Mouse (Mus musculus) liver, adult 2 months (tissue): ENCODE results near the gene Atp5mpl. TPM values are rescaled to one million over a fixed set of nuclear protein-coding genes. Genes with fewer than 3 reads are reported as not detected.

Experiments
- DNase-seq: peaks from one replicate; pipeline ENCODE4 v3.0.0-alpha.2; 2011; ENCODE audit warnings: low read depth, low spot score; ENCODE audit errors: extremely low read depth
- H3K27ac ChIP-seq: fragments of 200-500 bp; replicated peaks from 2 replicates; pipeline ENCODE4 v1.5.1; 2012; ENCODE audit warnings: low read depth, mild to moderate bottlenecking, control low read depth, inconsistent platforms, low read length; ENCODE audit not compliant: insufficient read depth
- H3K27me3 ChIP-seq: fragments of 200-500 bp; 2 replicates; pipeline ENCODE4 v1.6.1; 2012; ENCODE audit warnings: mild to moderate bottlenecking, moderate library complexity, low read length, inconsistent platforms; ENCODE audit not compliant: control insufficient read depth, insufficient read depth
- H3K36me3 ChIP-seq: fragments of 200-500 bp; 2 replicates; pipeline ENCODE4 v1.6.1; 2012; ENCODE audit warnings: low read length, inconsistent platforms; ENCODE audit not compliant: control insufficient read depth, insufficient read depth
- H3K4me1 ChIP-seq: fragments of 200-500 bp; 2 replicates; pipeline ENCODE4 v1.6.1; 2011; ENCODE audit warnings: low read length; ENCODE audit not compliant: control insufficient read depth, insufficient read depth
- H3K4me3 ChIP-seq: fragments of 200-500 bp; 2 replicates; pipeline ENCODE4 v1.5.1; 2011; ENCODE audit warnings: low read depth, mild to moderate bottlenecking, control low read depth, low read length, moderate library complexity; ENCODE audit not compliant: insufficient read depth
- H3K79me2 ChIP-seq: fragments of 200-500 bp; 2 replicates; pipeline ENCODE4 v1.6.1; 2012; ENCODE audit warnings: inconsistent platforms, mild to moderate bottlenecking, low read length, moderate library complexity; ENCODE audit not compliant: control insufficient read depth, insufficient read depth
- H3K9ac ChIP-seq: fragments of 200-500 bp; 2 replicates; pipeline ENCODE4 v1.6.1; 2012; ENCODE audit warnings: low read depth, mild to moderate bottlenecking, control low read depth, inconsistent platforms, low read length
- CTCF ChIP-seq: fragments of 200-500 bp; IDR thresholded peaks from 2 replicates; pipeline ENCODE4 v1.5.1; 2011; ENCODE audit warnings: low read depth, low read length, control low read depth
- POLR2A ChIP-seq: fragments of 200-500 bp; IDR thresholded peaks from 2 replicates; pipeline ENCODE4 v1.6.1; 2011; ENCODE audit warnings: low read length, control low read depth; ENCODE audit not compliant: insufficient read depth; ENCODE audit errors: extremely low read depth
- WGBS: fragments of 180-500 bp; shearing (Covaris S2); methylation state at CpG from one replicate; pipeline ENCODE4 v1.1.7; 2018; 5-methylcytosine and 5-hydroxymethylcytosine counted together
- polyA plus RNA-seq: library from polyadenylated mRNA; depleted of rRNA; stranded (reverse); fragments of >200 nt; gene quantifications from 2 replicates; pipeline ENCODE4 v1.2.3, GENCODE M21; 2012
- total RNA-seq: library from RNA; depleted of rRNA; stranded (reverse); fragments of >200 nt; gene quantifications from 2 replicates; pipeline ENCODE4 v1.2.3, GENCODE M21; 2014

Gene Atp5mpl
- total and polyA plus RNA-seq, 2 experiments, result 26.3 to 444 TPM

DNA sequence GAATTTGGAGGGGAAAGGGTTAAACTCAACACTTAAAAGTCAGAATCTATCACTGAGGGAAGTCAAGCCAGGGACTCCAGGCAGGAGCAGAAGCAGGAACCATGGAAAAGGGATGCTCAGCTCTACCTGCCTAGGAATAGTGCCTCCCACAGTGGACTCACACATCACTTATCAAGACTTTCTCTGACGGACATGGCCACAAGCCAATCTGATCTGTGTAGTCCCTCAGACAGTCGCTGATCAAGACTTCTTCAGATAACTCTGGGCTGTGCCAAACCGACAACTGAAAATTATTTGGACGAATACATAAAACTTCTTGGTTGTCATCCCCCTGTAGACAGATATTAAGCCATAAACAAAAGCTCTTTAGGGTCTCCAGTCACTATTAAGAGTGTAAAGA is 3.3 kb upstream of the Atp5mpl start:
- Histone ChIP-seq H3K4me1 (peaks cover 7% of the 10 kb centered on the region), H3K27me3 (no peaks in the 10 kb centered on the region), H3K4me3 (no peak overlapping the region), H3K9ac (no peak overlapping the region), H3K79me2 (peaks cover 16% of the 10 kb centered on the region), H3K27ac (no peak overlapping the region), H3K36me3 (no peaks in the 10 kb centered on the region)
- WGBS, result 73% methylated on average over 4 of the region's 4 CpGs
- TF ChIP-seq POLR2A (no peak), CTCF (no peak)
- DNase-seq, result no peak

DNA sequence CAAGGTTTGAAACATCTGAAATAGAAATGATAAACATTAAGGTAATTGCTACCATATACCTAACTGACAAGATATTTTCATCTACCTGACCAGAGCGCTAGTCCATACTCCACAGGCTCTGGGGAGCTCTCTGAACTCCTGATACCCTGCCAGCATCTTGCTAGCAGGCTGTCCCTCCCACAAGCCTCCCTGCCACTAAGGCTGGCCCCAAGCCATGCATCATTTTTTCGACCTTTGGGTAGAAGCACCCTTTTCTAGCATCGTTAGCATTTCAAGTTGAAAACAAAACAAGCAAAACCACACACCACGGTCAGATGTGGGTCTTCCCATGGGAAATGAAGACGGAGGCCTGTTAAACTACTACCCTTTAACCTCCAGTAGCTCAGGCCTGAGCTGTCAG is 3.4 kb downstream of the Atp5mpl start:
- no peak overlapping the region for H3K9ac ChIP-seq
- H3K36me3 ChIP-seq, result peaks cover 10% of the 10 kb centered on the region; the same call in 1 of the 2 replicates
- H3K4me1 ChIP-seq, result peaks cover 9% of the 10 kb centered on the region
- no peak for TF ChIP-seq POLR2A
- no peak for TF ChIP-seq CTCF
- peaks cover 23% of the 10 kb centered on the region for H3K79me2 ChIP-seq
- no peak overlapping the region for H3K27ac ChIP-seq
- no peaks in the 10 kb centered on the region for H3K27me3 ChIP-seq
- H3K4me3 ChIP-seq, result no peak overlapping the region
- WGBS, result 61% methylated on average over 5 of the region's 5 CpGs
- DNase-seq, result no peak

DNA sequence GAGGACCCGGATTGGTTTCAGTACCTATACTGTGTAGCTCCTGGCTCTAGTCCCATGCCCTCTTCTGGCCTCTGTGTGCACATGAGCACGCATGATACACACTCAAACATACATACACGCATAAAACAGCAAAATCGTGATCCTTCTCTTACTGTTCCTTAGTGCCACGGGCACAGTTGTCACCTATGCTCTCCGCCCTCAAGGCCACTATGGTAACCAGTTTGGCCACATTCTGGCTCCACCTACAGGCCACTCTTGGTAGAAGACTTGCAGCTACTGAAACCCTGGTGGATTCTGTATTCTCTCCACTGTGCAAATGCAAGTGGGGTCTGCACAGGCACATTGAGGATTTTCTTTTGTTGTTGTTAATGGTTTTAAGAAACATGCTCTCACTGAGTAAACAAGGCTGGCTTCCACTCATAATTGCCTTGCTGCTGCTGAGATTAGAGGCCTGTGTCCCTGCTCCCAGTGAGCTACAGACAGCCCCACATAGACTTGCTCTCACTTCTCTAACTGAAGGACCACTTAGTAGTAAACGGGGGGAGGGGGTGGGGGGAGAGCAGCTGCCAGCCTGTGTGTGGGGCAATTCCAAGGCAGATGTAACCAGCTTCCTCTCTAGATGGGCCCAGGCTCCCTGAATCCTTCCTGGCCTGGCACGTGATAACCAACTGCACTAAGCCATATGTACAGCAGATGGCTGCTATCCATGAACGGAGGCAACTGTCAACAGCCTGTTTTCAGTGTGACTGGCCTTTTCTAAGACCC is 8.5 kb downstream of the Atp5mpl start:
- no peaks in the 10 kb centered on the region for H3K79me2 ChIP-seq
- H3K9ac ChIP-seq, result 0 out of 2 replicates have a peak overlapping the region, but pooled peaks have one; percentile 28
- no peak overlapping the region for H3K27ac ChIP-seq
- H3K4me1 ChIP-seq, result peaks cover 5% of the 10 kb centered on the region; the same call in 1 of the 2 replicates
- H3K4me3 ChIP-seq, result no peak overlapping the region
- TF ChIP-seq CTCF (peak; percentile 82), POLR2A (no peak)
- DNase-seq, result peak; percentile 71
- WGBS, result 28% methylated on average over 9 of the region's 9 CpGs
- H3K36me3 ChIP-seq, result peaks cover 10% of the 10 kb centered on the region; the same call in 1 of the 2 replicates
- H3K27me3 ChIP-seq, result no peaks in the 10 kb centered on the region

DNA sequence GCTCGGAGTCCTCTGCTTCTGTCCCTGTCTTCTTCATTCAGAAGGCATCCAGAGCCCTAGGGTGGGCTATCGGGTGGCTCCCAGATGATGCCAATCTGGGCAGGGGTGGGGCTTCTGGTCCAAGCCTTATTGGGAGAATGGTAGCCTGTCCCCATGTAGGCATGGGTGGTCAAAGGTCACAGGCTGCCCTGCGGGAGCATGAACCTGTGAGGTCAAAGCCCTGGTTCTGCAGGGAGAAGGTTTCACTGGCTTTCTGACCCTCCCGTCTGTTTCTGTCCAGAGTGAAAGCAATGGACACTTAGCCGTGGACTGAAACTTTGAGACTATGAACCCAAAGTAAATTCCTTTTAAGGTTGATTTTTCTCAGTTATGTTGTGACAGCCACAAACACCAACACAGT is 10.6 kb downstream of the Atp5mpl start:
- Histone ChIP-seq H3K4me3 (no peak overlapping the region), H3K4me1 (peaks cover 13% of the 10 kb centered on the region), H3K27me3 (no peaks in the 10 kb centered on the region), H3K36me3 (peaks cover 4% of the 10 kb centered on the region; the same call in 1 of the 2 replicates), H3K9ac (no peak overlapping the region), H3K79me2 (no peaks in the 10 kb centered on the region), H3K27ac (peak overlapping the region; percentile 59)
- peak; percentile 86 for DNase-seq
- TF ChIP-seq CTCF, result no peak
- TF ChIP-seq POLR2A, result no peak
- WGBS, result 29% methylated on average over 5 of the region's 5 CpGs

DNA sequence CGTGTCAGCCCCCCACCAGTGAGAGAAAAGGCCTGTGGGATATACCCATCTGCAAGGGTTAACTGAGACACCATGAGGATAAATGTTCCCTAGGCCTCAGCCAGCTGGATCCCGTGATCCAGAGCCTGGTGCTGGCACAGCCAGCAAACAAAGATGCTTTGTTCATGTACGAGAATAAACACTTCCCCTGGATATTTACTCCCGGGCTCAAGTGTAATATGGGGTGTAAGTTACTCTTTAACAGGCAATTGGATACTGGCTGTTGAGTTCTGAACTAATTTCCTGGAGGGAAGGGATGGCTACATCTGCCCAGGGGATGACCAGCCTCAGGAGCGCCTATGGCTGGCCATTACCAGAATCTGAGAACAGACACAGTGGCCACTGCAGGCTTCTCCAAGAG is 15.1 kb downstream of the Atp5mpl start:
- H3K27ac ChIP-seq, result peak overlapping the region; percentile 5; the same call in 1 of the 2 replicates
- TF ChIP-seq CTCF (no peak), POLR2A (no peak)
- H3K4me1 ChIP-seq, result peaks cover 18% of the 10 kb centered on the region
- no peaks in the 10 kb centered on the region for H3K36me3 ChIP-seq
- no peaks in the 10 kb centered on the region for H3K79me2 ChIP-seq
- no peak overlapping the region for H3K4me3 ChIP-seq
- DNase-seq, result peak; percentile 77
- WGBS, result 33% methylated on average over 5 of the region's 5 CpGs
- no peak overlapping the region for H3K9ac ChIP-seq
- no peaks in the 10 kb centered on the region for H3K27me3 ChIP-seq

DNA sequence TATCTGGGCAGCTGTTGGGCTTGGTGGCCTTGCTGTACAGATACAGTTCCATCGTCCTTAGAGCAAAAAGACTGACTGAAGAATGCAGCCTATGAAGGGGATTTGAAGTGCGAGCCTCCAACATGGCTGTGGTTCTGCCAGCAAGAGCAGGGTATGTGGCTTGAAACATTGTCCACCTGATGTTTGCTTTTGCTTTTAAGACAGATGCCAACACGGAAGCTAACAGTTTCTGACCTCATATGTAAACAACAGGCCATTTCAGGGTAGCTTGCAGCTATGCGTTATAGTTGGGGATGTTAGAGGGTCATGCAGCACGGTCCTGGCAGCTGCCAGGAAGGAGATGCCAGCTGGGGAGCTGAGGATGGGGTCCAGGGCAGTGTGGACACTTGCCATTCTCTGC is 16.3 kb downstream of the Atp5mpl start:
- peak; percentile 75 for DNase-seq
- H3K9ac ChIP-seq, result no peak overlapping the region
- peaks cover 16% of the 10 kb centered on the region for H3K4me1 ChIP-seq
- no peaks in the 10 kb centered on the region for H3K27me3 ChIP-seq
- no peaks in the 10 kb centered on the region for H3K36me3 ChIP-seq
- H3K79me2 ChIP-seq, result no peaks in the 10 kb centered on the region
- TF ChIP-seq CTCF (no peak), POLR2A (no peak)
- H3K4me3 ChIP-seq, result no peak overlapping the region
- H3K27ac ChIP-seq, result no peak overlapping the region
- WGBS, result 23% methylated on average over 5 of the region's 5 CpGs
